Mouse (Mus musculus): Measurements from ENCODE around the gene Slc25a30.

GRCm38 (mm10) chr14:75791372-75791771, 4.5 kb upstream of the Slc25a30 start:
- no peak for TF ChIP-seq CTCF (IDR thresholded peaks at IDR 0.05; ENCODE audit: insufficient read depth, low read length)
- no peak for TF ChIP-seq POLR2A (IDR thresholded peaks at IDR 0.05; ENCODE audit: borderline replicate concordance, extremely low read depth, low read depth, low read length)

Measured in lung, adult 2 months (tissue).